Mouse (Mus musculus) limb, embryonic 14.5 days (tissue): ENCODE data around the gene Gm4779. TPM values are rescaled to one million over a fixed set of nuclear protein-coding genes. Genes with fewer than 3 reads are reported as not detected.

Source experiments
- ATAC-seq: fragments of 200-750 bp; cut with Nextera tagmentation; 2 replicates; pipeline ENCODE4 v1.8.0; 2017; ENCODE audit warnings: low read depth, moderate number of reproducible peaks, moderate TSS enrichment; ENCODE audit not compliant: low FRiP score
- DNase-seq: peaks from one replicate; pipeline ENCODE4 v3.0.0-alpha.2; 2015; ENCODE audit warnings: low spot score
- H3K27ac ChIP-seq: fragments of 300-500 bp; sonication (generic); replicated peaks from 2 replicates; pipeline ENCODE4 v1.5.1; 2014; ENCODE audit warnings: low read depth, mild to moderate bottlenecking, low read length, moderate library complexity, mixed read lengths
- H3K27me3 ChIP-seq: fragments of 300-500 bp; sonication (generic); 2 replicates; pipeline ENCODE4 v1.6.1; 2014; ENCODE audit warnings: low read length, mixed read lengths; ENCODE audit not compliant: control insufficient read depth, insufficient read depth
- H3K36me3 ChIP-seq: fragments of 300-500 bp; sonication (generic); 2 replicates; pipeline ENCODE4 v1.6.1; 2014; ENCODE audit warnings: mild to moderate bottlenecking, low read length, moderate library complexity, mixed read lengths; ENCODE audit not compliant: control insufficient read depth, insufficient read depth
- H3K4me1 ChIP-seq: fragments of 300-500 bp; sonication (generic); 2 replicates; pipeline ENCODE4 v1.6.1; 2014; ENCODE audit warnings: antibody characterized with exemption, low read length, mixed read lengths; ENCODE audit not compliant: control insufficient read depth, insufficient read depth
- H3K4me2 ChIP-seq: fragments of 300-500 bp; sonication (generic); replicated peaks from 2 replicates; pipeline ENCODE4 v1.6.1; 2014; ENCODE audit warnings: low read depth, mild to moderate bottlenecking, low read length, moderate library complexity; ENCODE audit not compliant: severe bottlenecking
- H3K4me3 ChIP-seq: fragments of 300-500 bp; sonication (generic); replicated peaks from 2 replicates; pipeline ENCODE4 v1.5.1; 2014; ENCODE audit warnings: low read length
- H3K9ac ChIP-seq: fragments of 300-500 bp; sonication (generic); 2 replicates; pipeline ENCODE4 v1.6.1; 2014; ENCODE audit warnings: mild to moderate bottlenecking, low read depth, low read length, moderate library complexity; ENCODE audit not compliant: severe bottlenecking
- H3K9me3 ChIP-seq: fragments of 300-500 bp; sonication (generic); 2 replicates; pipeline ENCODE4 v1.6.1; 2016; ENCODE audit warnings: low read length; ENCODE audit not compliant: control insufficient read depth
- POLR2A ChIP-seq: fragments of 200-500 bp; IDR thresholded peaks from 2 replicates; pipeline ENCODE4 v1.8.0; 2012; ENCODE audit warnings: inconsistent platforms, mild to moderate bottlenecking, moderate library complexity, borderline replicate concordance; ENCODE audit not compliant: insufficient read depth, insufficient read length; ENCODE audit errors: extremely low read depth
- WGBS: fragments of 180-500 bp; shearing (Covaris S2); extraction: QIAGEN DNeasy Blood & Tissue Kit; methylation state at CpG from one replicate; pipeline ENCODE4 v1.1.7; 2014; 5-methylcytosine and 5-hydroxymethylcytosine counted together
- polyA plus RNA-seq, 2 experiments: library from polyadenylated mRNA; depleted of rRNA in 1 of 2; stranded (reverse) in 1 of 2; unstranded in 1 of 2; fragments of >200 nt; fragmentation: Nextera tagmentation in 1 of 2; extraction: Ambion mirVana in 1 of 2; gene quantifications; 2 replicates each; pipeline versions ENCODE4 v1.2.1 to v1.2.3; 2012 to 2014

Gm4779 gene
- polyA plus RNA-seq, 2 experiments, result 0.19 to 0.29 TPM

GRCm38 (mm10) chrX:101772035-101772434, 22.2 kb downstream of the Gm4779 start:
- Histone ChIP-seq H3K4me3 (no peak overlapping the region), H3K9me3 (no peaks in the 10 kb centered on the region), H3K27ac (no peak overlapping the region), H3K9ac (no peak overlapping the region), H3K4me2 (no peak overlapping the region), H3K36me3 (no peaks in the 10 kb centered on the region), H3K4me1 (no peaks in the 10 kb centered on the region), H3K27me3 (no peaks in the 10 kb centered on the region)
- DNase-seq (peak; percentile 15), ATAC-seq (no peak)
- WGBS, result 38% methylated on average over 5 of the region's 5 CpGs
- no peak for TF ChIP-seq POLR2A

DNA sequence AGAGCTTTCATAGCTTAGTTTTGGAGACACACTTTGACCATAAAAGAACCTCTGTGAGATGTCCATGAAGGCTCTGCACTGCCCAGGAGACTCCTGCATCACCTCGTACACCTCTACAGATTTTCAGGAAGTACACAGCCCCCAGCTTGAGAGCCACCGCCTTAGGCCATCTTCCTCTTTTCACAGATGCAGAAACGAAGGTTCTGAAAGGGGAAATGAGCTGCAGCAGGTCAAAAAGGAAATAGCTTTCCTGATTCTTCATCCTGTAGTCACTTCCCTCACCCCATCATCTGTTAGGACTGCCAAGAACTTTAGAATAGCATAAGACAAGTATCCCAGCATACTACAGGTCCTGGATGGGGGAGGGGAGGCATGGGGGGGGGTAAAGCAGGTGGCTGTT, 23.9 kb downstream of the Gm4779 start:
- Histone ChIP-seq H3K36me3 (no peaks in the 10 kb centered on the region), H3K27ac (no peak overlapping the region), H3K4me1 (no peaks in the 10 kb centered on the region), H3K27me3 (no peaks in the 10 kb centered on the region), H3K4me3 (no peak overlapping the region), H3K9me3 (no peaks in the 10 kb centered on the region), H3K4me2 (no peak overlapping the region), H3K9ac (no peak overlapping the region)
- ATAC-seq (no peak), DNase-seq (no peak)
- no peak for TF ChIP-seq POLR2A
- 46% methylated on average over 3 of the region's 3 CpGs for WGBS

- Histone ChIP-seq H3K36me3 (no peaks in the 10 kb centered on the region), H3K27me3 (no peaks in the 10 kb centered on the region), H3K9ac (no peak overlapping the region), H3K4me3 (no peak overlapping the region), H3K9me3 (no peaks in the 10 kb centered on the region), H3K27ac (no peak overlapping the region), H3K4me1 (no peaks in the 10 kb centered on the region), H3K4me2 (no peak overlapping the region)
- ATAC-seq (no peak), DNase-seq (no peak)
- TF ChIP-seq POLR2A, result no peak
- 54% methylated on average over 2 of the region's 2 CpGs for WGBS
These were observed 24.7 kb downstream of the Gm4779 start for GRCm38 (mm10) chrX:101769478-101769877.

GRCm38 (mm10) chrX:101767280-101767679, 26.9 kb downstream of the Gm4779 start:
- no peak for TF ChIP-seq POLR2A
- Histone ChIP-seq H3K9ac (no peak overlapping the region), H3K27me3 (no peaks in the 10 kb centered on the region), H3K4me2 (no peak overlapping the region), H3K4me3 (no peak overlapping the region), H3K27ac (no peak overlapping the region), H3K36me3 (no peaks in the 10 kb centered on the region), H3K4me1 (no peaks in the 10 kb centered on the region), H3K9me3 (no peaks in the 10 kb centered on the region)
- no peak for ATAC-seq
- 62% methylated on average over 7 of the region's 7 CpGs for WGBS
- no peak for DNase-seq

DNA sequence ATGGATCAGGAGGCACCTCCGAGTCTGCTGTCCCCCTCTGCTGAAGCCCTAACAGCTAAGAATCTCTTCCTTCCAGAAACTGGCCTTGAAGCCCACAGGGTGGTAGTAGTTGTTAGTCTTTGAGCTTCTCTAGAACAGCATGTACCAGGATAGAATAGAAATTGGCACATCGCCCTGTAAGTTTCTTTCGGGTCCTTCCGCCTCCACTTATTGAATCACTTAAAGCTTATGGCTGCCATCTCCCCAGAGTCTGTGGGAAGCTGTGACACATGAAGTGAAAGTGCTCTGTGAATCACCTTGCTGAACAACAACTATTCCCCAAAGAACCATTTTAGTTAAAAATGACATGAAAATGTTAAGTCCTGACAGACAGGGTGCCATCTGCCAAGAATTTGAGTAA, 29.1 kb downstream of the Gm4779 start:
- DNase-seq (no peak), ATAC-seq (no peak)
- WGBS, result 81% methylated on average over 4 of the region's 4 CpGs
- no peak overlapping the region for H3K4me3 ChIP-seq
- H3K27ac ChIP-seq, result no peak overlapping the region
- H3K36me3 ChIP-seq, result no peaks in the 10 kb centered on the region
- H3K9ac ChIP-seq, result no peak overlapping the region
- H3K9me3 ChIP-seq, result no peaks in the 10 kb centered on the region
- no peak for TF ChIP-seq POLR2A
- H3K27me3 ChIP-seq, result no peaks in the 10 kb centered on the region
- H3K4me2 ChIP-seq, result no peak overlapping the region
- H3K4me1 ChIP-seq, result no peaks in the 10 kb centered on the region

DNA sequence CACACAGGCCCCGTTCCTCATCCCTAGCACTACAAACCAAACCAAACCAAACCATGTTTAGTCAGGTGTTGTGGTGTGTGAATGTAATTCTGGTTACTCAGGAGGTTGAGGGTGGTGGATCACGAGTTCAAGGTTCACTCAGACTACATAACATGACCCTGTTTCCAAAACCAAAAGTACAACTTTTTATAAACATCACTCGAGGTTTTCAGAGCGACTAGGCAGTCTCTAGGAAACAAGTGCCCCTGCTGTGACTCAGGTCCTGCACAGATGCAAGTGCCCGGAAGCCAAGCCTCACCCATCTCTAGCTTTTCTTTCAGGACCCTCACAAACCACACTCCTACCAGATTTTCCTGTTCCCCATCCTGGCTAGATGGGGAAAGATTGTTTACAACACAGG, 29.6 kb downstream of the Gm4779 start:
- H3K27ac ChIP-seq, result no peak overlapping the region
- H3K27me3 ChIP-seq, result no peaks in the 10 kb centered on the region
- H3K9me3 ChIP-seq, result no peaks in the 10 kb centered on the region
- no peak for TF ChIP-seq POLR2A
- ATAC-seq, result no peak
- H3K36me3 ChIP-seq, result no peaks in the 10 kb centered on the region
- no peak overlapping the region for H3K4me3 ChIP-seq
- no peak overlapping the region for H3K4me2 ChIP-seq
- no peak overlapping the region for H3K9ac ChIP-seq
- DNase-seq, result no peak
- H3K4me1 ChIP-seq, result no peaks in the 10 kb centered on the region
- WGBS, result 78% methylated on average over 5 of the region's 5 CpGs
